Comparison of ENCODE assay signal across 2 mouse cellular contexts in the genomic region with DNA sequence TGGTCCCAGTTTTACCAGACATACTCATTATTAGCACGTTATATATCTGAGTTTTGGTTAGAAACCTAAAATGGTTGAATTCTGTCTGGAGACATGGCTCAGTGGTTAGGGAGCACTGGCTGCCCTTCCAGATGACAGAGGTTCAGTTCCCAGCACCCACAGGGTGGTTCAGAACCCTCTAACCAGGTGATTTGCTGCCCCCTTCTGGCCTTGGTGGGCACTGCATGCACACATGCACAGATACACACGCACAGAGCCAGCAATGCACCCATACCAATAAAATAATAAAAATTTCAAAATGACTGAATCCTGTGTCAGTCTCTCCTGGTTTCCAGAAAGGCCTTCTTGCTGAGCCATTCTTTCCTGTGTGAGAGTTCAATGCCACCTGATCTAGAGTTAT.
A peak's percentile ranks its signal among the peaks of the same experiment; 100 is the strongest.
TF ChIP-seq lines count a peak whose summit lies in the region.

No protein-coding gene starts in this region.

TF ChIP-seq in CH12.LX, 34 proteins besides CTCF, POLR2A, EP300 and RAD21:
- TF ChIP-seq SMC3 (IDR thresholded peaks at IDR 0.05; ENCODE audit: low read depth, low read length), result no peak
- TF ChIP-seq ELF1 (IDR thresholded peaks at IDR 0.05; ENCODE audit: low read depth, low read length), result no peak
- no peak for TF ChIP-seq JUND (conservative IDR thresholded peaks at IDR 0.05; ENCODE audit: low read depth, low read length)
- TF ChIP-seq ZKSCAN1 (IDR thresholded peaks at IDR 0.05; ENCODE audit: borderline replicate concordance, low read depth, low read length), result no peak
- TF ChIP-seq PAX5 (IDR thresholded peaks at IDR 0.05; ENCODE audit: low read length), result no peak
- TF ChIP-seq CHD1 (IDR thresholded peaks at IDR 0.05; ENCODE audit: low read depth, low read length), result no peak
- no peak for TF ChIP-seq KAT2A (IDR thresholded peaks at IDR 0.05; ENCODE audit: insufficient replicate concordance, low read length)
- no peak for TF ChIP-seq MAZ (IDR thresholded peaks at IDR 0.05; ENCODE audit: low read depth, low read length)
- TF ChIP-seq ZNF384 (IDR thresholded peaks at IDR 0.05; ENCODE audit: low read depth, low read length), result no peak
- no peak for TF ChIP-seq ZMIZ1 (IDR thresholded peaks at IDR 0.05; ENCODE audit: low read depth, low read length)
TF ChIP-seq in CH12.LX: peak in this region for 0.

TF ChIP-seq in MEL, 35 proteins besides CTCF, POLR2A, EP300 and RAD21:
- TF ChIP-seq NELFE (IDR thresholded peaks at IDR 0.05; ENCODE audit: low read depth, low read length) (no peak), SIN3A (IDR thresholded peaks at IDR 0.05; ENCODE audit: low read length) (no peak), MYC (IDR thresholded peaks at IDR 0.05; ENCODE audit: low read depth, low read length) (no peak), SMC3 (IDR thresholded peaks at IDR 0.05; ENCODE audit: low read depth, low read length) (peak; percentile 25; the same call in 1 of the 2 replicates)
TF ChIP-seq in MEL: peak in this region for 1.
